Mouse (Mus musculus) gonadal fat pad, adult 2 months (tissue): ENCODE measurements around the gene Marf1. TPM values are rescaled to one million over a fixed set of nuclear protein-coding genes. Genes with fewer than 3 reads are reported as not detected.
"Not testable (repeated sequence)": the region's sequence is repeated elsewhere in the genome, so short reads cannot be mapped to it uniquely, and the experiment has no call there.

Experiments used
- DNase-seq: peaks from one replicate; pipeline ENCODE4 v3.0.0-alpha.2; 2012; ENCODE audit warnings: low read depth
- polyA plus RNA-seq: library from polyadenylated mRNA; depleted of rRNA; stranded (reverse); fragments of >200 nt; gene quantifications from 2 replicates; pipeline ENCODE4 v1.2.3, GENCODE M21; 2012; rRNA removed

The Marf1 gene
- polyA plus RNA-seq, 1 experiment: 15.6 TPM

- DNase-seq: not testable (repeated sequence)
Observed at GRCm38 (mm10) chr16:14068701-14069100, 94.5 kb downstream of the Marf1 start.

- not testable (repeated sequence) for DNase-seq
Observed at GRCm38 (mm10) chr16:14066571-14066970, 96.6 kb downstream of the Marf1 start.

- DNase-seq: no peak
Observed at GRCm38 (mm10) chr16:14059869-14060268, 103.3 kb downstream of the Marf1 start.

Other genes starting within 250 kb of the Marf1 start
- not detected in 2 replicates for gene 2900011O08Rik, start 176.7 kb downstream of the Marf1 start, polyA plus RNA-seq
- gene Ifitm7, start 176.5 kb downstream of the Marf1 start, polyA plus RNA-seq: 0.59 and 1.5 TPM in 2 replicates
- 38.8 and 40.1 TPM in 2 replicates for gene Nde1, start 76 bp downstream of the Marf1 start, polyA plus RNA-seq
- 119 and 132 TPM in 2 replicates for gene Myh11, start 128.0 kb upstream of the Marf1 start, polyA plus RNA-seq
- gene Fopnl, start 154.1 kb upstream of the Marf1 start, polyA plus RNA-seq: 56.3 and 73.7 TPM in 2 replicates
- gene Abcc1, start 198.2 kb upstream of the Marf1 start, polyA plus RNA-seq: 44.4 and 48.5 TPM in 2 replicates